13 mouse cellular contexts compared by ENCODE assay signal in genomic region chr8:10130513-10131414, GRCm38 (mm10). TPM values are rescaled to one million over a fixed set of nuclear protein-coding genes. Genes with fewer than 3 reads are reported as not detected.
DNase-seq lines count a peak whose midpoint lies in the region; ATAC-seq lines count a peak whose summit lies in the region.
"Had no signal": no experiment of that assay in that cellular context is flagged by ENCODE, and none has a peak within 500 bp of the region (broad histone marks: within the 10 kb centered on the region; RNA-seq: fewer than 3 reads in every experiment).

No protein-coding gene starts in this region.

- intact Hi-C loops in heart, postnatal 14 days (cut with DNase I): no loop called here

- H3K36me3 ChIP-seq in hindbrain, embryonic 14.5 days (replicated peaks; ENCODE audit: control insufficient read depth, insufficient read depth): no peaks in the 10 kb centered on the region

- peak; percentile 71; the same call in 1 of the 2 replicates for ATAC-seq in hindbrain, embryonic 14.5 days (ENCODE audit: low FRiP score)

- no peaks in the 10 kb centered on the region for H3K9me3 ChIP-seq in hindbrain, embryonic 14.5 days (ENCODE audit: control insufficient read depth, low read length)
- H3K9me3 ChIP-seq: megakaryocyte, embryonic 14.5 days had no signal

- H3K4me1 ChIP-seq in hindbrain, embryonic 14.5 days (replicated peaks; ENCODE audit: control insufficient read depth, insufficient read depth, low read length): peaks cover 10% of the 10 kb centered on the region; the same call in 1 of the 2 replicates
- H3K4me1 ChIP-seq: megakaryocyte, embryonic 14.5 days had no signal

- 27% methylated on average over 15 of the region's 15 CpGs for WGBS in hindbrain, embryonic 14.5 days

- H3K9ac ChIP-seq in hindbrain, embryonic 14.5 days: no peak overlapping the region

- H3K27me3 ChIP-seq in hindbrain, embryonic 14.5 days (ENCODE audit: control insufficient read depth, insufficient read depth, low read length): no peaks in the 10 kb centered on the region
- H3K27me3 ChIP-seq: megakaryocyte, embryonic 14.5 days had no signal

- H3K27ac ChIP-seq in hindbrain, embryonic 14.5 days: no peak overlapping the region; the same call in 1 of the 2 replicates

- H3K4me3 ChIP-seq in hindbrain, embryonic 14.5 days (replicated peaks; ENCODE audit: low read length): no peak overlapping the region
- H3K4me3 ChIP-seq: megakaryocyte, embryonic 14.5 days had no signal

- H3K4me2 ChIP-seq in hindbrain, embryonic 14.5 days (replicated peaks): peak overlapping the region; percentile 13; the same call in 1 of the 2 replicates

- peak; percentile 33 for DNase-seq in layer of hippocampus, adult 11-12 months (ENCODE audit: low spot score)
- no peak for DNase-seq in layer of hippocampus, postnatal 10 days (ENCODE audit: low spot score in 2 of 2)
- peak; percentile 35 for DNase-seq in NIH3T3 (ENCODE audit: low read depth)
- DNase-seq in hindbrain, embryonic 14.5 days (ENCODE audit: low spot score): no peak
- DNase-seq in lung, postnatal 36 days: peak; percentile 61
- DNase-seq in kidney, postnatal 25 days: no peak
- no peak for DNase-seq in kidney, adult 18-20 months
- DNase-seq in heart, postnatal 14 days: no peak
- DNase-seq: adrenal gland, adult 8-10 months; cerebellum, postnatal 25 days; thymus, postnatal 36 days had no signal

RNA-seq across cellular contexts. Expression of gene Myo16, which starts 22.9 kb away (rescaled TPM):
- total RNA-seq in layer of hippocampus, postnatal 10 days (2021): 10 to 100 TPM; 71.4 to 78.7 TPM
- polyA plus RNA-seq in hindbrain, embryonic 14.5 days (2014; fragmentation: Nextera tagmentation; extraction: Ambion mirVana): 6.7 and 7.3 TPM in 2 replicates
- total RNA-seq in heart, postnatal 14 days (2021): 1 to 10 TPM; 4.8 to 7.5 TPM
- polyA plus RNA-seq: heart, postnatal 0 days had no signal

Comparison
In these comparisons a context has a peak if more than half of its experiments do, and no peak if none do; other contexts are left out.
1. DNase-seq: peak in layer of hippocampus, adult 11-12 months (single experiment), NIH3T3 (single experiment) and lung, postnatal 36 days (single experiment); none in layer of hippocampus, postnatal 10 days (0 of 2), hindbrain, embryonic 14.5 days (single experiment), kidney, postnatal 25 days (0 of 2), kidney, adult 18-20 months (single experiment) and heart, postnatal 14 days (0 of 2).
2. RNA of gene Myo16, which starts 22.9 kb away (total RNA-seq): 71.4 to 78.7 TPM in layer of hippocampus, postnatal 10 days; 4.8 to 7.5 TPM in heart, postnatal 14 days; every median in the first group is over 4 times any median in the second.